Mouse (Mus musculus) liver, embryonic 11.5 days (tissue): ENCODE measurements around the gene Nipbl. TPM values are rescaled to one million over a fixed set of nuclear protein-coding genes. Genes with fewer than 3 reads are reported as not detected.

Experiments used
- ATAC-seq: fragments of 200-750 bp; cut with Nextera tagmentation; replicated peaks from 2 replicates; pipeline ENCODE4 v1.8.0; 2017; ENCODE audit warnings: moderate number of reproducible peaks, mild to moderate bottlenecking, moderate TSS enrichment, moderate library complexity; ENCODE audit not compliant: low FRiP score
- DNase-seq: peaks from one replicate; pipeline ENCODE4 v3.0.0-alpha.2; 2017; ENCODE audit warnings: low spot score
- H3K27ac ChIP-seq: fragments of 300-500 bp; sonication (generic); 2 replicates; pipeline ENCODE4 v1.5.1; 2014; ENCODE audit warnings: mild to moderate bottlenecking, low read depth, low read length, control low read depth
- H3K27me3 ChIP-seq: fragments of 300-500 bp; sonication (generic); replicated peaks from 2 replicates; pipeline ENCODE4 v1.6.1; 2014; ENCODE audit warnings: low read length, mixed read lengths; ENCODE audit not compliant: control insufficient read depth, insufficient read depth
- H3K36me3 ChIP-seq: fragments of 300-500 bp; sonication (generic); 2 replicates; pipeline ENCODE4 v1.6.1; 2014; ENCODE audit warnings: mild to moderate bottlenecking, low read length, moderate library complexity, mixed read lengths; ENCODE audit not compliant: control insufficient read depth, insufficient read depth
- H3K4me1 ChIP-seq: fragments of 300-500 bp; sonication (generic); replicated peaks from 2 replicates; pipeline ENCODE4 v1.6.1; 2014; ENCODE audit warnings: low read length, mixed read lengths; ENCODE audit not compliant: control insufficient read depth, insufficient read depth
- H3K4me2 ChIP-seq: fragments of 300-500 bp; sonication (generic); 2 replicates; pipeline ENCODE4 v1.6.1; 2014; ENCODE audit warnings: mild to moderate bottlenecking, control low read depth, moderate library complexity
- H3K4me3 ChIP-seq: fragments of 300-500 bp; sonication (generic); 2 replicates; pipeline ENCODE4 v1.5.1; 2014; ENCODE audit warnings: low read depth, low read length, control low read depth
- H3K9ac ChIP-seq: fragments of 300-500 bp; sonication (generic); 2 replicates; pipeline ENCODE4 v1.6.1; 2014; ENCODE audit warnings: low read depth, low read length, control low read depth
- H3K9me3 ChIP-seq: fragments of 300-500 bp; sonication (generic); 2 replicates; pipeline ENCODE4 v1.6.1; 2016; ENCODE audit warnings: low read length, inconsistent platforms, mixed read lengths; ENCODE audit not compliant: control insufficient read depth
- WGBS: fragments of 180-500 bp; shearing (Covaris S2); extraction: QIAGEN DNeasy Blood & Tissue Kit; methylation state at CpG from one replicate; pipeline ENCODE4 v1.1.7; 2014; 5-methylcytosine and 5-hydroxymethylcytosine counted together
- polyA plus RNA-seq: library from polyadenylated mRNA; unstranded; fragments of >200 nt; fragmentation: Nextera tagmentation; extraction: Ambion mirVana; gene quantifications from 2 replicates; pipeline ENCODE4 v1.2.1, GENCODE M21; 2014

Gene Nipbl
- polyA plus RNA-seq, 1 experiment from 2014 or later, result 16.8 TPM

DNA sequence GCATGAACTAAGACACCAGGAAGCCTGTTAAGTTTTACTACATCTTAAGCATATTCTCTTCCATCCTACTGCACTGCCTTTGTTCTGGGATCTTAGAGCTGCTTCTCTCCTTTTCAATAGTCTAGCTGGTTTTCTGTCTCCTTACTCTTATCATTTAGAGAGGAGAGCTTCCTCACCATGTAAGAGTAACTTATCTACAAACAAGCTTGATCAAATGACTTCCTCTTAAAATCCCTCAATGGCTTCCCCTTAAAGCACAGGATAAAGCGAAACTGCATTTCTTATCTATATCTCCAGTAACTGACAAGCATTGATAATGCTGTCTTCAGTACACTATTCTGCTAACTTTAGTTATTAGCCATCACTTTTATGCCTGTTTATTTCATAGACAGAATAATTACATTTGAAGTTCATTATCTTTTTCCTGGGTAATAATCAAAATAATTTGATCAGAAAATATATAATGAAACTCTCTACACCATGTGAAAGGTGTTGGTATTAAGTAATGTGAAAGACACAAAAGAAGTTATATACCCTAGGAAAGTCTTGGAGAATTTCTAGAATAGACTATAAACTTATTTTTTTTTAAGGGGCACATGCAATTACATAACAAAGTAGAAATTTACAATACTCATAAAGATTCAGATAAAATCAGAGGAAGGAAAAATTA is 33.0 kb downstream of the Nipbl start:
- Histone ChIP-seq H3K27me3 (no peaks in the 10 kb centered on the region), H3K4me1 (peaks cover 16% of the 10 kb centered on the region), H3K4me2 (peak overlapping the region; percentile 26), H3K4me3 (no peak overlapping the region), H3K9me3 (no peaks in the 10 kb centered on the region), H3K27ac (no peak overlapping the region), H3K9ac (no peak overlapping the region), H3K36me3 (no peaks in the 10 kb centered on the region)
- ATAC-seq, result peak; percentile 79
- no peak for DNase-seq
- WGBS, result 32% methylated on average over 1 of the region's 1 CpGs

- H3K4me3 ChIP-seq, result no peak overlapping the region
Observed at GRCm38 (mm10) chr15:8407082-8407481, 37.2 kb downstream of the Nipbl start.

DNA sequence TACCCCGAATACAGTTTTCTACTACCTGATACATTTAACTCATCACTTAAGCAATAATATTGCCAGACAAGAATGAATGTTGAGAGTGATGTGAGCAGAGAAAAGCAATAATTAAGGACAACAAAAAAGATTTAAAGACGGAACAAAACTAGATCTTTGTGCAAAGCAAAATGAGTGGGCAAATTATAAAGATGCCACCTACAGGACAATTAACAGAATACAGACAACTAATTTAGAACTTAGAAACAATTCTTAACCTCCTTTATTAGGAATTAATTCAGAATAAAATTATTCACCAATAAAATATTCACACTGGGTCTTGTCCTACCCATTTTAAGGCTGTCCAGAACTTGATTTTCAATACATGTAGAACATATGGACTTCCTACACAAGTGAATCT is 38.0 kb downstream of the Nipbl start:
- ATAC-seq, result no peak
- Histone ChIP-seq H3K4me3 (no peak overlapping the region), H3K4me1 (peaks cover 6% of the 10 kb centered on the region; the same call in 1 of the 2 replicates), H3K27me3 (no peaks in the 10 kb centered on the region), H3K36me3 (no peaks in the 10 kb centered on the region), H3K9ac (no peak overlapping the region), H3K4me2 (no peak overlapping the region), H3K27ac (no peak overlapping the region), H3K9me3 (no peaks in the 10 kb centered on the region)
- WGBS, result 92% methylated on average over 2 of the region's 2 CpGs
- DNase-seq, result no peak

More at GRCm38 (mm10) chr15:8407082-8407481, 37.2 kb downstream of the Nipbl start:
- Histone ChIP-seq H3K9me3 (no peaks in the 10 kb centered on the region), H3K27me3 (no peaks in the 10 kb centered on the region), H3K9ac (no peak overlapping the region), H3K36me3 (no peaks in the 10 kb centered on the region), H3K4me1 (peaks cover 10% of the 10 kb centered on the region), H3K4me2 (no peak overlapping the region), H3K27ac (no peak overlapping the region)
- WGBS, result 59% methylated on average over 2 of the region's 2 CpGs
- ATAC-seq (no peak), DNase-seq (no peak)

DNA sequence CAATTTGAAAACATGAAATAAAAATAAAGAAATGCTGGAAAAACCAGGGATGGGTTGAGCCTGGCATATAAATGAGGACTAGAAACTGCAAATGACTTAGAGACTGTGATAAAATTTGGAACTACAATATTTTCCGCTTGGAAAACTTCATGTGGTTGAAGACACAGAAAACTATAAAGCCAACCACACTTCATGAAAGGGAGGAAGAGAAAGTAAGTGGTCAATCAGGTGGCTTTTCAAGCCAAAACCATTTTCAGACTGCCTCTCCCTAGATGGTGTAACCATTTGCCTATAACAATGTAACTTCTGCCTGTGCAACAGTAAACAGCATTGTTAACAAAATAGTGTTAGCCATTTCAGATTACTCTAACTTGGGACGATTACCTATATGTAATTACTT is 41.7 kb downstream of the Nipbl start:
- 92% methylated on average over 2 of the region's 2 CpGs for WGBS
- Histone ChIP-seq H3K4me1 (0 out of 2 replicates have a peak, but pooled peaks cover 3% of the 10 kb centered on the region), H3K4me2 (no peak overlapping the region)

GRCm38 (mm10) chr15:8401536-8401935 is 42.7 kb downstream of the Nipbl start:
- DNase-seq, result no peak
- 89% methylated on average over 2 of the region's 2 CpGs for WGBS
- no peak for ATAC-seq
- no peaks in the 10 kb centered on the region for H3K36me3 ChIP-seq
- no peak overlapping the region for H3K4me3 ChIP-seq
- no peak overlapping the region for H3K27ac ChIP-seq
- H3K9ac ChIP-seq, result no peak overlapping the region
- H3K4me1 ChIP-seq, result 0 out of 2 replicates have a peak, but pooled peaks cover 3% of the 10 kb centered on the region
- H3K27me3 ChIP-seq, result no peaks in the 10 kb centered on the region
- no peaks in the 10 kb centered on the region for H3K9me3 ChIP-seq
- no peak overlapping the region for H3K4me2 ChIP-seq

More for the DNA sequence above, 41.7 kb downstream of the Nipbl start:
- no peak overlapping the region for H3K9ac ChIP-seq
- no peak overlapping the region for H3K27ac ChIP-seq
- H3K4me3 ChIP-seq, result no peak overlapping the region
- DNase-seq, result no peak
- no peaks in the 10 kb centered on the region for H3K9me3 ChIP-seq
- H3K36me3 ChIP-seq, result no peaks in the 10 kb centered on the region
- H3K27me3 ChIP-seq, result no peaks in the 10 kb centered on the region
- no peak for ATAC-seq

DNA sequence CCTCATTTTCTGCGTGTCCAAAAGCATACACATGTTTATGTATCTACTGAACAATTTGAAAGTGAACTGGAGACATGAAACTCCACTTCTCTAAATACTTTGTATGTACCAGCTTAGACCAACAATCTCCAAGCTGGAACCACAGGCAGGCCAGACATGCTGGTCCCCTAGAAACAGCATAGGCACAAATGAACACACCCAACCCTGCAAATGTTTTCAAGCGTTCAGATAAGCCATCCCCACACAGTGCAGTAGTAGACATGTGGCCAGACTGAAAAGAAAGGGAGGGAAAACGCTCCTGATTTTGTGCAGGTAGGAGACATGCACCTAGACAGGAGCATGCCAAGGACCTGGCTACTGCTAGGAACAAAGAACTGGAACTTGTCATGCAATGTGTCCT is 52.5 kb downstream of the Nipbl start:
- WGBS, result 73% methylated on average over 3 of the region's 3 CpGs
- DNase-seq, result no peak

DNA sequence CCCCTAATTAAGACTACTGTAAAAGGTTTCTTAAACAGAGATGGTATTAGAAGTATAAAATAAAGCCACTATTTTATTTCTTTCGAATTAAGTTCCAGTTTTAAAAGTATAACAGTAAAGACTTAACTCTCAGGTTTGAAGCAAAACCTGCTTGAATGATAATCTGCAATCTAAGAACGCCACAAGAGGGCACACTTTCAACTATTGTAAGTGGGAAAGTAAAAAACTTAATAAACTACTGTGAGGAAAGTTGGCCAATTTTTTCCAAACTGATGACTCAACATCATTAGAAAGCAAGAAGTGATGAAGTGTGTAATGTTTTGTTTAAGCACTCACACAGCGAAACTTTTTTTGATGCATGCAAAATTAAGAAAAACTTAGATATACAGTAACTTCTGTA is 62.0 kb downstream of the Nipbl start:
- H3K9ac ChIP-seq, result no peak overlapping the region
- H3K9me3 ChIP-seq, result no peaks in the 10 kb centered on the region
- H3K4me1 ChIP-seq, result no peaks in the 10 kb centered on the region
- H3K27me3 ChIP-seq, result no peaks in the 10 kb centered on the region
- H3K4me3 ChIP-seq, result no peak overlapping the region
- 56% methylated on average over 3 of the region's 3 CpGs for WGBS
- no peak for ATAC-seq
- H3K27ac ChIP-seq, result no peak overlapping the region
- H3K4me2 ChIP-seq, result no peak overlapping the region
- DNase-seq, result no peak
- no peaks in the 10 kb centered on the region for H3K36me3 ChIP-seq

More for the DNA sequence above, 52.5 kb downstream of the Nipbl start:
- Histone ChIP-seq H3K4me1 (peaks cover 3% of the 10 kb centered on the region; the same call in 1 of the 2 replicates), H3K36me3 (no peaks in the 10 kb centered on the region), H3K27ac (no peak overlapping the region), H3K4me3 (no peak overlapping the region), H3K9ac (no peak overlapping the region), H3K27me3 (no peaks in the 10 kb centered on the region), H3K4me2 (no peak overlapping the region), H3K9me3 (no peaks in the 10 kb centered on the region)
- peak; percentile 78 for ATAC-seq

DNA sequence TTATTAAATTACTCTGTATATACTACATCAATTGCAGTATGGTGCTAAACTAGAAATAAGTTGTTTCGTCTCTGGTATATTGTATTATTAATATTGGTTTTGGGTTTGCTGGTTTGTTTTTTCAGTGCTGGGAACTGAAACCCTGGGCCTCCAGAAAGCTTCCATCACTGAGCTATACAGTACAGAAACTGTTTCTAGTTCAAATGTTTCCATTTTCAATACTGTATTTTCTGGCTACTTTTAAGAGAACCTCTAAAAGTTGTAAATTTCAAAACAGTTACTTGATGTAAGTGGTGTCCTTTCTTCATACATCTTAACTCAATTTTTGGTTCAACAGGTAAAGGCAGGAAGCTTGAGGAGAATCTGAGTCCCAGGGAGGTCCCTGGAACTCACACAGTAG is 68.6 kb downstream of the Nipbl start:
- ATAC-seq, result no peak
- H3K4me2 ChIP-seq, result no peak overlapping the region
- no peaks in the 10 kb centered on the region for H3K27me3 ChIP-seq
- H3K4me1 ChIP-seq, result no peaks in the 10 kb centered on the region
- no peaks in the 10 kb centered on the region for H3K9me3 ChIP-seq
- H3K27ac ChIP-seq, result no peak overlapping the region
- H3K9ac ChIP-seq, result no peak overlapping the region
- H3K36me3 ChIP-seq, result peaks cover 6% of the 10 kb centered on the region; the same call in 1 of the 2 replicates
- DNase-seq, result no peak
- 96% methylated on average over 1 of the region's 1 CpGs for WGBS
- no peak overlapping the region for H3K4me3 ChIP-seq

- H3K27ac ChIP-seq, result no peak overlapping the region
- no peak overlapping the region for H3K4me3 ChIP-seq
- H3K4me1 ChIP-seq, result no peaks in the 10 kb centered on the region
- no peaks in the 10 kb centered on the region for H3K27me3 ChIP-seq
- ATAC-seq, result no peak
- 53% methylated on average over 3 of the region's 3 CpGs for WGBS
- H3K9me3 ChIP-seq, result no peaks in the 10 kb centered on the region
- DNase-seq, result no peak
- H3K4me2 ChIP-seq, result no peak overlapping the region
- H3K36me3 ChIP-seq, result peaks cover 6% of the 10 kb centered on the region; the same call in 1 of the 2 replicates
- no peak overlapping the region for H3K9ac ChIP-seq
Observed at GRCm38 (mm10) chr15:8374724-8375123, 69.5 kb downstream of the Nipbl start.
